Mouse (Mus musculus): ENCODE results near the gene Slc25a25.

The Slc25a25 gene

GRCm38 (mm10) chr2:32428262-32428722 lies 23.0 kb downstream of the Slc25a25 start:
- H3K4me3 ChIP-seq (replicated peaks; ENCODE audit: low read length): no peak overlapping the region
- no peaks in the 10 kb centered on the region for H3K27me3 ChIP-seq (ENCODE audit: insufficient read depth, low read length)
- H3K36me3 ChIP-seq (ENCODE audit: insufficient read depth, low read length): peaks cover 8% of the 10 kb centered on the region; the same call in 1 of the 2 replicates
- H3K4me1 ChIP-seq (replicated peaks; ENCODE audit: low read depth, low read length): peaks cover 63% of the 10 kb centered on the region
- no peaks in the 10 kb centered on the region for H3K9me3 ChIP-seq (ENCODE audit: low read length)
- TF ChIP-seq NANOG (IDR thresholded peaks at IDR 0.05; ENCODE audit: borderline replicate concordance, low read length) (no peak), CTCF (conservative IDR thresholded peaks at IDR 0.05; ENCODE audit: low read length) (no peak), POU5F1 (IDR thresholded peaks at IDR 0.05; ENCODE audit: borderline replicate concordance, low read length) (no peak)

GRCm38 (mm10) chr2:32427720-32428119 lies 23.5 kb downstream of the Slc25a25 start:
- H3K36me3 ChIP-seq (ENCODE audit: insufficient read depth, low read length): peaks cover 7% of the 10 kb centered on the region; the same call in 1 of the 2 replicates
- peaks cover 67% of the 10 kb centered on the region for H3K4me1 ChIP-seq (replicated peaks; ENCODE audit: low read depth, low read length)
- no peak; the same call in 1 of the 2 replicates for TF ChIP-seq CTCF (conservative IDR thresholded peaks at IDR 0.05; ENCODE audit: low read length)
- no peak for TF ChIP-seq NANOG (IDR thresholded peaks at IDR 0.05; ENCODE audit: borderline replicate concordance, low read length)
- TF ChIP-seq POU5F1 (IDR thresholded peaks at IDR 0.05; ENCODE audit: borderline replicate concordance, low read length): no peak
- no peaks in the 10 kb centered on the region for H3K9me3 ChIP-seq (ENCODE audit: low read length)
- H3K27me3 ChIP-seq (ENCODE audit: insufficient read depth, low read length): no peaks in the 10 kb centered on the region
- H3K4me3 ChIP-seq (replicated peaks; ENCODE audit: low read length): no peak overlapping the region

- no peaks in the 10 kb centered on the region for H3K9me3 ChIP-seq (ENCODE audit: low read length)
- H3K4me1 ChIP-seq (replicated peaks; ENCODE audit: low read depth, low read length): peaks cover 55% of the 10 kb centered on the region
- no peak for TF ChIP-seq NANOG (IDR thresholded peaks at IDR 0.05; ENCODE audit: borderline replicate concordance, low read length)
- no peak for TF ChIP-seq POU5F1 (IDR thresholded peaks at IDR 0.05; ENCODE audit: borderline replicate concordance, low read length)
- no peak for TF ChIP-seq CTCF (conservative IDR thresholded peaks at IDR 0.05; ENCODE audit: low read length)
Observed at GRCm38 (mm10) chr2:32426141-32426540, 25.1 kb downstream of the Slc25a25 start.

GRCm38 (mm10) chr2:32425568-32425967 lies 25.7 kb downstream of the Slc25a25 start:
- Histone ChIP-seq H3K9me3 (ENCODE audit: low read length) (no peaks in the 10 kb centered on the region), H3K36me3 (ENCODE audit: insufficient read depth, low read length) (peaks cover 21% of the 10 kb centered on the region), H3K4me3 (replicated peaks; ENCODE audit: low read length) (no peak overlapping the region), H3K4me1 (replicated peaks; ENCODE audit: low read depth, low read length) (peaks cover 50% of the 10 kb centered on the region), H3K27me3 (ENCODE audit: insufficient read depth, low read length) (no peaks in the 10 kb centered on the region)
- TF ChIP-seq POU5F1 (IDR thresholded peaks at IDR 0.05; ENCODE audit: borderline replicate concordance, low read length) (no peak), NANOG (IDR thresholded peaks at IDR 0.05; ENCODE audit: borderline replicate concordance, low read length) (no peak), CTCF (conservative IDR thresholded peaks at IDR 0.05; ENCODE audit: low read length) (no peak)

More at GRCm38 (mm10) chr2:32426141-32426540, 25.1 kb downstream of the Slc25a25 start:
- H3K27me3 ChIP-seq (ENCODE audit: insufficient read depth, low read length): no peaks in the 10 kb centered on the region
- no peak overlapping the region for H3K4me3 ChIP-seq (replicated peaks; ENCODE audit: low read length)
- peaks cover 15% of the 10 kb centered on the region for H3K36me3 ChIP-seq (ENCODE audit: insufficient read depth, low read length)

- Histone ChIP-seq H3K4me3 (replicated peaks; ENCODE audit: low read length) (no peak overlapping the region), H3K27me3 (ENCODE audit: insufficient read depth, low read length) (no peaks in the 10 kb centered on the region), H3K9me3 (ENCODE audit: low read length) (no peaks in the 10 kb centered on the region), H3K4me1 (replicated peaks; ENCODE audit: low read depth, low read length) (peaks cover 45% of the 10 kb centered on the region), H3K36me3 (ENCODE audit: insufficient read depth, low read length) (peaks cover 28% of the 10 kb centered on the region)
- TF ChIP-seq CTCF (conservative IDR thresholded peaks at IDR 0.05; ENCODE audit: low read length) (no peak), NANOG (IDR thresholded peaks at IDR 0.05; ENCODE audit: borderline replicate concordance, low read length) (no peak), POU5F1 (IDR thresholded peaks at IDR 0.05; ENCODE audit: borderline replicate concordance, low read length) (no peak)
Observed at GRCm38 (mm10) chr2:32424796-32425195, 26.4 kb downstream of the Slc25a25 start.

DNA sequence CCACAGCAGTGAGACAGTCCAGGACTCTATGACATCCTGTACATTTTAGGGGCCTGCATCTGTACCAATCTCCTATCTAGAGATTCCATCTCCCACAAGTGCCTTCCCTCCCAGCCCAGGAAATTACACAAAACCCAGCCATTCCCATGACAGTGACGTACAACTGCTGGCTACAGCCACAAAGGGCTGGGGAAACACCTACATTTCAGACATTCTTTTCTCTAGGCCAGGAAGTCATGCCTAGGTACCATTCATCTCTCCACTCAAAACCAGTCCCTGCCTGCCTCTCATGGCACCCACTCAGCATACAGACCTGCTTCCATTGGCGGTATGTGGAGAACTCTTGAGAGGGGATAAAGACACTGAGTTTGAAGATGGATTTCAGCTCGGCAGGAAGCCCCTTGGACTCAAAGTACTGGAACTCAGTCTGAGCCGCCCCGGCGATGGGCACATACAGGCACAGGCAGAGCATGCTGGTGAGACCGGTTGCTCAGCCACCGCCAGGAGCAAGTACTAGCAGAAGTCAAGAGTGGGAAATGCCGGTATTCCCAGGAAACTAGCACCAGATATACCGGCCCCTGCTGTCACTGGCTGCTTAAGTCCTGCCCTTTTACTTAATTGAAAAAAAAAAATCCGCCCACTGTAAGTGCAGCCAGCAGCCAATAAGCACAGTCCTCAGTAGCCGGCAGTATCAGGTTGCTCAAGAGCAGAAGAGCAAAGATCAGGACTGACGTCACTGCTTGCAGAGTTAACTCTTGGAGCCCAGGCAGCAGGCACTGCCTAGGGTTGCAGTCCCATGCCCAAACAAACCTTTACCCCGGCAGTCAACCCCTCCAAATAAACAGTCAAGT lies 27.5 kb downstream of the Slc25a25 start:
- peaks cover 42% of the 10 kb centered on the region for H3K4me1 ChIP-seq (replicated peaks; ENCODE audit: low read depth, low read length)
- peak overlapping the region; percentile 68 for H3K4me3 ChIP-seq (replicated peaks; ENCODE audit: low read length)
- peaks cover 39% of the 10 kb centered on the region for H3K36me3 ChIP-seq (ENCODE audit: insufficient read depth, low read length)
- no peaks in the 10 kb centered on the region for H3K9me3 ChIP-seq (ENCODE audit: low read length)
- H3K27me3 ChIP-seq (ENCODE audit: insufficient read depth, low read length): no peaks in the 10 kb centered on the region
- TF ChIP-seq NANOG (IDR thresholded peaks at IDR 0.05; ENCODE audit: borderline replicate concordance, low read length): no peak
- no peak for TF ChIP-seq CTCF (conservative IDR thresholded peaks at IDR 0.05; ENCODE audit: low read length)
- TF ChIP-seq POU5F1 (IDR thresholded peaks at IDR 0.05; ENCODE audit: borderline replicate concordance, low read length): no peak

- peaks cover 51% of the 10 kb centered on the region for H3K36me3 ChIP-seq (ENCODE audit: insufficient read depth, low read length)
- H3K27me3 ChIP-seq (ENCODE audit: insufficient read depth, low read length): no peaks in the 10 kb centered on the region
- H3K4me1 ChIP-seq (replicated peaks; ENCODE audit: low read depth, low read length): peaks cover 28% of the 10 kb centered on the region
- no peak overlapping the region for H3K4me3 ChIP-seq (replicated peaks; ENCODE audit: low read length)
- no peaks in the 10 kb centered on the region for H3K9me3 ChIP-seq (ENCODE audit: low read length)
- TF ChIP-seq NANOG (IDR thresholded peaks at IDR 0.05; ENCODE audit: borderline replicate concordance, low read length) (no peak), CTCF (conservative IDR thresholded peaks at IDR 0.05; ENCODE audit: low read length) (no peak), POU5F1 (IDR thresholded peaks at IDR 0.05; ENCODE audit: borderline replicate concordance, low read length) (no peak)
Observed at GRCm38 (mm10) chr2:32421851-32422251, 29.4 kb downstream of the Slc25a25 start.

GRCm38 (mm10) chr2:32420647-32421046 lies 30.6 kb downstream of the Slc25a25 start:
- Histone ChIP-seq H3K9me3 (ENCODE audit: low read length) (no peaks in the 10 kb centered on the region), H3K36me3 (ENCODE audit: insufficient read depth, low read length) (peaks cover 63% of the 10 kb centered on the region)
- TF ChIP-seq POU5F1 (IDR thresholded peaks at IDR 0.05; ENCODE audit: borderline replicate concordance, low read length): no peak
- TF ChIP-seq CTCF (conservative IDR thresholded peaks at IDR 0.05; ENCODE audit: low read length): no peak
- TF ChIP-seq NANOG (IDR thresholded peaks at IDR 0.05; ENCODE audit: borderline replicate concordance, low read length): no peak

More at GRCm38 (mm10) chr2:32420647-32421046, 30.6 kb downstream of the Slc25a25 start:
- Histone ChIP-seq H3K4me1 (replicated peaks; ENCODE audit: low read depth, low read length) (peaks cover 23% of the 10 kb centered on the region), H3K27me3 (ENCODE audit: insufficient read depth, low read length) (no peaks in the 10 kb centered on the region), H3K4me3 (replicated peaks; ENCODE audit: low read length) (no peak overlapping the region)

Data from E14TG2a.4 (cell line).